Mouse (Mus musculus) kidney, embryonic 14.5 days (tissue): Measurements from ENCODE around the gene Sde2. TPM values are rescaled to one million over a fixed set of nuclear protein-coding genes. Genes with fewer than 3 reads are reported as not detected.
"Not testable (repeated sequence)": the region's sequence is repeated elsewhere in the genome, so short reads cannot be mapped to it uniquely, and the experiment has no call there.

Experiments
- ATAC-seq: fragments of 200-750 bp; cut with Nextera tagmentation; 2 replicates; pipeline ENCODE4 v1.8.0; 2017; ENCODE audit warnings: moderate number of reproducible peaks, mild to moderate bottlenecking, moderate TSS enrichment, moderate library complexity; ENCODE audit not compliant: low FRiP score, low TSS enrichment
- H3K27ac ChIP-seq: fragments of 300-500 bp; sonication (generic); 2 replicates; pipeline ENCODE4 v1.5.1; 2014; ENCODE audit warnings: low read depth, mild to moderate bottlenecking, low read length, moderate library complexity, mixed read lengths
- H3K27me3 ChIP-seq: fragments of 300-500 bp; sonication (generic); 2 replicates; pipeline ENCODE4 v1.6.1; 2014; ENCODE audit warnings: mild to moderate bottlenecking, low read length; ENCODE audit not compliant: control insufficient read depth, insufficient read depth
- H3K36me3 ChIP-seq: fragments of 300-500 bp; sonication (generic); 2 replicates; pipeline ENCODE4 v1.6.1; 2014; ENCODE audit warnings: low read length, mixed read lengths; ENCODE audit not compliant: control insufficient read depth, insufficient read depth
- H3K4me1 ChIP-seq: fragments of 300-500 bp; sonication (generic); 2 replicates; pipeline ENCODE4 v1.6.1; 2014; ENCODE audit warnings: low read length, mixed read lengths; ENCODE audit not compliant: control insufficient read depth, insufficient read depth
- H3K4me2 ChIP-seq: fragments of 300-500 bp; sonication (generic); replicated peaks from 2 replicates; pipeline ENCODE4 v1.6.1; 2014; ENCODE audit warnings: low read depth, mild to moderate bottlenecking, low read length
- H3K4me3 ChIP-seq: fragments of 300-500 bp; sonication (generic); 2 replicates; pipeline ENCODE4 v1.5.1; 2014; ENCODE audit warnings: mild to moderate bottlenecking, low read length
- H3K9ac ChIP-seq: fragments of 300-500 bp; sonication (generic); 2 replicates; pipeline ENCODE4 v1.6.1; 2014; ENCODE audit warnings: low read depth, mild to moderate bottlenecking, low read length, moderate library complexity
- H3K9me3 ChIP-seq: fragments of 300-500 bp; sonication (generic); 2 replicates; pipeline ENCODE4 v1.6.1; 2016; ENCODE audit warnings: low read length; ENCODE audit not compliant: control insufficient read depth
- WGBS: fragments of 180-500 bp; shearing (Covaris S2); extraction: QIAGEN DNeasy Blood & Tissue Kit; methylation state at CpG from one replicate; pipeline ENCODE4 v1.1.7; 2014; 5-methylcytosine and 5-hydroxymethylcytosine counted together
- polyA plus RNA-seq: library from polyadenylated mRNA; unstranded; fragments of >200 nt; fragmentation: Nextera tagmentation; extraction: Ambion mirVana; gene quantifications from 2 replicates; pipeline ENCODE4 v1.2.1, GENCODE M21; 2014

The Sde2 gene
- polyA plus RNA-seq, 1 experiment from 2014 or later, result 39.6 TPM

GRCm38 (mm10) chr1:180829775-180830174 is 21.2 kb upstream of the Sde2 start:
- ATAC-seq, result no peak
- 82% methylated on average over 11 of the region's 11 CpGs for WGBS
- Histone ChIP-seq H3K9me3 (no peaks in the 10 kb centered on the region), H3K27ac (no peak overlapping the region), H3K4me2 (no peak overlapping the region), H3K4me1 (peaks cover 9% of the 10 kb centered on the region; the same call in 1 of the 2 replicates), H3K27me3 (no peaks in the 10 kb centered on the region), H3K9ac (no peak overlapping the region), H3K4me3 (no peak overlapping the region), H3K36me3 (no peaks in the 10 kb centered on the region)

DNA sequence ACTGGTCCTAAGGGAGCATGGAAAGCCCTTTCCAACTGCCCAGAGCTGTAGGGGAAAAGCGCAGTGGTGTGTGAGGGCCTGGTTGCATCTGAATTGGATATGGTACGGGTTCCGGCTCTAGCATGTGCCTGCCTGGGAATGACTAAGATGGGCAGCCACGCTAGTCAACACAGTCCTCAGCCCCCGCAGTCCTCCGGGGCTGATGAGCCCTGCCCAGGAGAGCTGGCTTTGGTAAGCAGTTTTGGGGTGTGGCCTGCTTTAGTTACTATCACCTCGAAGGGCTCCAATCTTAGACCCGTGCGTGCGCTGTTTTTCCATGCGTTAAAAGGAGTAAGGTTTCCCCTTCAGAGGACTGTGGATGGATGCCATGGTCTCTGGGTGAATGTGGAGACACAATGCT is 20.8 kb upstream of the Sde2 start:
- Histone ChIP-seq H3K4me1 (peaks cover 9% of the 10 kb centered on the region; the same call in 1 of the 2 replicates), H3K9me3 (no peaks in the 10 kb centered on the region), H3K9ac (no peak overlapping the region), H3K4me3 (no peak overlapping the region), H3K27me3 (no peaks in the 10 kb centered on the region), H3K36me3 (no peaks in the 10 kb centered on the region), H3K27ac (no peak overlapping the region), H3K4me2 (0 out of 2 replicates have a peak overlapping the region, but pooled peaks have one; percentile 2)
- WGBS, result 66% methylated on average over 11 of the region's 11 CpGs
- peak; percentile 54; the same call in 1 of the 2 replicates for ATAC-seq

DNA sequence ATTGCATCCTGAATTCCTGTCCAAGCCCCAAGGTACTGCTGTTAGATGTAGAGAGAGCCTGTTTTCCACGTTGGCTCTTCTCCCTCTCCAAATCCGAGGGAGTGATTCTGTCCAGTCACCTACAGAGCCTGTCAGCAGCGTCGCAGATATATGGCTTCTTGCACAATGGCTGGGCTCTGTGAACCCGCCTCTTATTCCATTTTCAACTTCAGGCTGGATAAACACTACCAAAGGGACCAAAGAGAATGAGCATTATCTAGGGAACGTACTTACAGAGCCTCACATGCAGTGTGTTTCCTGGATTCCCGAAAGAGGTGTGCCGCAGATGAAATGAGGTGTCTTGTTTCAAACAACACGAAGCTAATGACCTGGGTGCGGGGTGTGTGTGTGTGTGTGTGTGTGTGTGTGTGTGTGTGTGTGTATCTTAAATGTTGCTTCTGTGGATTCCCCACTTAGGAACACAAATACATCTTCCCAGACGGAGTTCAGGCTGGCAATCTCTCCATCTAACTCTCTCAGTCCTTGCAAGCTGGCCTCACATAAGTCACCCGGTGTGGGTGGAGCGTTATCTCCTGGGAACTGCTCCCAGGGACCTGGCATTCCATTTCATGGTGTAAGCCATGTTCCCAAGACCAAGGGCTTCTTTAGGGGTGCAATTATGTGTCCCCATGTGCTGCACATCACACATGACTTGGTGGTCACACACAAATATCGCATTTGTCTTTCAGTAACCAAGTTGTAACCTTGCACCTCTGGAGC is 20.2 kb upstream of the Sde2 start:
- peak; percentile 36; the same call in 1 of the 2 replicates for ATAC-seq
- no peak overlapping the region for H3K9ac ChIP-seq
- H3K36me3 ChIP-seq, result no peaks in the 10 kb centered on the region
- no peak overlapping the region for H3K27ac ChIP-seq
- H3K27me3 ChIP-seq, result no peaks in the 10 kb centered on the region
- no peaks in the 10 kb centered on the region for H3K9me3 ChIP-seq
- peak overlapping the region; percentile 2; the same call in 1 of the 2 replicates for H3K4me2 ChIP-seq
- 25% methylated on average over 14 of the region's 14 CpGs for WGBS
- no peak overlapping the region for H3K4me3 ChIP-seq
- peaks cover 9% of the 10 kb centered on the region; the same call in 1 of the 2 replicates for H3K4me1 ChIP-seq

DNA sequence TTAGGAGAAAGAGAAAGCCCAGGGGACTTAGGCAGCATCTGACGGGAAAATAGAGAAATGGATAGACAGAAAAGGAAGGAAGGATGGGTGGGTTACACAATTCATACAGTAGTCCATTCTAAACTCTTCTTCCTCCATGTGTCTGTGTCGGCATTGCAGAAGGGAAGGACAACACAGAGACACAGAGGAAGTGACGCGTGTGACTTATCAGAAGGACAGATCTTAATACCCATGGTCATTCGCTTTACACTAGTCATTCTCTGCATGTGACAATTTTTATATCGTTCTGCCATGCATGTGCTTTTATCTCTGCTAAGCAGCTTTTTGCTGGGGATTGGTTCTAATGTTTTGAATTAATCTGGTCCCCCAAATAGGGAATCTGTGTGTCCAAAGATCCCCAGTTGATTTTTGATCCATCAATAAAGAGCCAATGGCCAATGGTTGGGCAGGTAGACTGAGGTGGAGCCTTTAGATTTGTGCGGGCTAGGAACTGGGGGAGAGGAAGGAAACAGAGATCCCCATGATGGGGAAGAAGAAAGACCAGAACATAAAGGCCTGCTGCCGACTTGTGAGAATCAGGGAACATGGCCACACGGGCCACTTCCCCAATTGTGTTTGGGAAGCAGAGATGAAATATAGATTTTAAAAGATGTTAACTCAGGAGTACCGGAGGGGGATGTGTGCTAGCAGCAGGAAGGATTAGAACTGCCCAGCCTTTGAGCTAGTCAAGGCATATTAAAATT is 15.5 kb upstream of the Sde2 start:
- H3K27ac ChIP-seq, result no peak overlapping the region
- WGBS, result 84% methylated on average over 10 of the region's 10 CpGs
- ATAC-seq, result no peak
- H3K9me3 ChIP-seq, result no peaks in the 10 kb centered on the region
- no peaks in the 10 kb centered on the region for H3K36me3 ChIP-seq
- no peaks in the 10 kb centered on the region for H3K27me3 ChIP-seq
- no peak overlapping the region for H3K4me2 ChIP-seq
- H3K4me3 ChIP-seq, result no peak overlapping the region
- peaks cover 3% of the 10 kb centered on the region; the same call in 1 of the 2 replicates for H3K4me1 ChIP-seq
- no peak overlapping the region for H3K9ac ChIP-seq

DNA sequence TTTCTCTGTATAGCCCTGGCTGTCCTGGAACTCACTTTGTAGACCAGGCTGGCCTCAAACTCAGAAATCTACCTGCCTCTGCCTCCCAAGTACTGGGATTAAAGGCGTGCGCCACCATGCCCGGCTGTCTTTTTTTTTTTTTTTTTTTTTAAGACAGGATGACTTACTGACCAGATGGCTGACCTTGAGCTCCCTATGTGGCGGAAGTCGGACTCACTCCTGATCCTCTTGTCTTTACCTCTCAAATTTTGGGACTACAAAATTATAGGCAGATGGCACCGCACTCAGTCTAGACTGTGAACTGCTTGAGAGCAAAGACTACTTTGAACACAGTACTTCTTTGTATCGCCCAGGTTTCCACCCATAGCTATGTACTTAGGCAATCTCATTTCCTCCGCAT is 14.5 kb upstream of the Sde2 start:
- H3K9me3 ChIP-seq, H3K27ac ChIP-seq, H3K36me3 ChIP-seq, H3K9ac ChIP-seq, ATAC-seq, H3K4me2 ChIP-seq, H3K4me3 ChIP-seq, H3K27me3 ChIP-seq, H3K4me1 ChIP-seq: not testable (repeated sequence)
- 83% methylated on average over 8 of the region's 8 CpGs for WGBS

GRCm38 (mm10) chr1:180837186-180837585 is 13.7 kb upstream of the Sde2 start:
- no peak for ATAC-seq
- no peak overlapping the region for H3K27ac ChIP-seq
- H3K4me2 ChIP-seq, result no peak overlapping the region
- H3K36me3 ChIP-seq, result no peaks in the 10 kb centered on the region
- H3K9me3 ChIP-seq, result no peaks in the 10 kb centered on the region
- H3K9ac ChIP-seq, result no peak overlapping the region
- H3K4me1 ChIP-seq, result no peaks in the 10 kb centered on the region
- WGBS, result 72% methylated on average over 5 of the region's 5 CpGs
- no peak overlapping the region for H3K4me3 ChIP-seq
- no peaks in the 10 kb centered on the region for H3K27me3 ChIP-seq

DNA sequence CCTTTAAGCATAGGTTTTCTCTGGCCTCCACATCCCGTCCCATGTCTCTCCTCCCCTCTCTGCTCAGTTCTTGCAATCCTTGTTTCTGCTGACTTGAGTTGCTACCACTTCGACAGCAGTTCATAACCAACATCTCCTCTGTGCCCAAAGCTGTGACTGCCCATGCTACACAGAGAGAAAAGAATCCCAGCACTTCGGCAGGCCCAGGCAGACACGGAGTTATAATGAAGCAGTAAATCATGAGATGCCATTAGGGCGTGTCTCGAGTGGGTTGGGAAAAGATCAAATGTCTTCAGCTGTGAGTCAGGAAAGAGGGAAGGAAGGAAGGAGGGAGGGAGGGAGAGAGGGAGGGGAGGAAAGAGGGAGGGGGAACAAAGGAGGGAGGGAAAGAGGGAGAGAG is 12.9 kb upstream of the Sde2 start:
- Histone ChIP-seq H3K9me3 (no peaks in the 10 kb centered on the region), H3K27me3 (no peaks in the 10 kb centered on the region), H3K4me1 (no peaks in the 10 kb centered on the region), H3K4me3 (no peak overlapping the region), H3K36me3 (no peaks in the 10 kb centered on the region), H3K4me2 (no peak overlapping the region), H3K9ac (no peak overlapping the region), H3K27ac (no peak overlapping the region)
- 21% methylated on average over 6 of the region's 6 CpGs for WGBS
- peak; percentile 46; the same call in 1 of the 2 replicates for ATAC-seq

GRCm38 (mm10) chr1:180839201-180839910 is 11.6 kb upstream of the Sde2 start:
- Histone ChIP-seq H3K9ac (no peak overlapping the region), H3K4me2 (no peak overlapping the region), H3K4me3 (no peak overlapping the region), H3K27me3 (no peaks in the 10 kb centered on the region), H3K9me3 (no peaks in the 10 kb centered on the region), H3K27ac (no peak overlapping the region), H3K36me3 (no peaks in the 10 kb centered on the region), H3K4me1 (no peaks in the 10 kb centered on the region)
- ATAC-seq, result no peak
- 68% methylated on average over 8 of the region's 8 CpGs for WGBS
